Mouse (Mus musculus): ENCODE results near the gene Lrrc59. TPM values are rescaled to one million over a fixed set of nuclear protein-coding genes. Genes with fewer than 3 reads are reported as not detected.

Lrrc59 gene
- total RNA-seq (2021): 10 to 100 TPM; 90.1 to 93.1 TPM
- long read RNA-seq, experiment 1, transcript Lrrc59-201 (7 exons, 2,837 nt): major isoform, 257 of 270 reads
- long read RNA-seq, experiment 1, partial matches to known transcripts: 4 of 270 reads
- long read RNA-seq, experiment 1, other reads (novel, unspliced or antisense): 9 of 270 reads
- long read RNA-seq, experiment 2, transcript Lrrc59-201 (7 exons, 2,837 nt): major isoform, 166 of 179 reads
- long read RNA-seq, experiment 2, partial matches to known transcripts: 5 of 179 reads
- long read RNA-seq, experiment 2, other reads (novel, unspliced or antisense): 8 of 179 reads

- intact Hi-C loops (cut with DNase I): no loop called here
- peak within 1 kb of the TSS; percentile 65 for H3K27ac ChIP-seq
- TF ChIP-seq CTCF (IDR thresholded peaks at IDR 0.05): peak; percentile 99
- DNase-seq (ENCODE audit: extremely low spot score in 1 of 2, low spot score in 2 of 2): peak; percentile 94 to 98
- peak within 1 kb of the TSS; percentile 92 for H3K4me3 ChIP-seq
Observed at GRCm38 (mm10) chr11:94629199-94629883, at the start of gene Lrrc59. Lrrc59 (plus strand) TSS chr11:94629767.

GRCm38 (mm10) chr11:94580111-94580740 lies 49.3 kb upstream of the Lrrc59 start:
- DNase-seq (ENCODE audit: extremely low spot score in 1 of 2, low spot score in 2 of 2): no peak
- Histone ChIP-seq H3K4me3 (no peak overlapping the region), H3K27ac (no peak overlapping the region)
- TF ChIP-seq CTCF (IDR thresholded peaks at IDR 0.05): no peak
- intact Hi-C loops (cut with DNase I): no loop called here

- H3K4me3 ChIP-seq: no peak overlapping the region
- TF ChIP-seq CTCF (IDR thresholded peaks at IDR 0.05): no peak
- no peak overlapping the region for H3K27ac ChIP-seq
- no peak for DNase-seq (ENCODE audit: extremely low spot score in 1 of 2, low spot score in 2 of 2)
- intact Hi-C loops (cut with DNase I): no loop called here
Observed at GRCm38 (mm10) chr11:94585091-94585490, 44.5 kb upstream of the Lrrc59 start.

GRCm38 (mm10) chr11:94587511-94587910 lies 42.1 kb upstream of the Lrrc59 start:
- intact Hi-C loops (cut with DNase I): no loop called here
- Histone ChIP-seq H3K27ac (no peak overlapping the region), H3K4me3 (no peak overlapping the region)
- no peak for DNase-seq (ENCODE audit: extremely low spot score in 1 of 2, low spot score in 2 of 2)
- TF ChIP-seq CTCF (IDR thresholded peaks at IDR 0.05): no peak

GRCm38 (mm10) chr11:94596311-94596852 lies 33.2 kb upstream of the Lrrc59 start:
- intact Hi-C loops (cut with DNase I): no loop called here
- TF ChIP-seq CTCF (IDR thresholded peaks at IDR 0.05): no peak
- no peak overlapping the region for H3K4me3 ChIP-seq
- no peak overlapping the region for H3K27ac ChIP-seq
- no peak for DNase-seq (ENCODE audit: extremely low spot score in 1 of 2, low spot score in 2 of 2)

GRCm38 (mm10) chr11:94597319-94597718 lies 32.2 kb upstream of the Lrrc59 start:
- no peak for DNase-seq (ENCODE audit: extremely low spot score in 1 of 2, low spot score in 2 of 2)
- Histone ChIP-seq H3K4me3 (no peak overlapping the region), H3K27ac (no peak overlapping the region)
- intact Hi-C loops (cut with DNase I): no loop called here
- TF ChIP-seq CTCF (IDR thresholded peaks at IDR 0.05): no peak

GRCm38 (mm10) chr11:94598437-94599120 lies 31.0 kb upstream of the Lrrc59 start:
- DNase-seq (ENCODE audit: extremely low spot score in 1 of 2, low spot score in 2 of 2): no peak
- intact Hi-C loops (cut with DNase I): no loop called here
- H3K27ac ChIP-seq: no peak overlapping the region
- no peak; the same call in 1 of the 2 replicates for TF ChIP-seq CTCF (IDR thresholded peaks at IDR 0.05)
- no peak overlapping the region for H3K4me3 ChIP-seq

- H3K27ac ChIP-seq: no peak overlapping the region
- intact Hi-C loops (cut with DNase I): loop anchor here (5.0 kb wide), 1 partner anchor 33 kb away; the partner anchor contains the start of gene Chad
- H3K4me3 ChIP-seq: no peak overlapping the region
- DNase-seq (ENCODE audit: extremely low spot score in 1 of 2, low spot score in 2 of 2): no peak
- no peak for TF ChIP-seq CTCF (IDR thresholded peaks at IDR 0.05)
Observed at GRCm38 (mm10) chr11:94600447-94600846, 29.1 kb upstream of the Lrrc59 start.

GRCm38 (mm10) chr11:94601321-94602281 lies 28.0 kb upstream of the Lrrc59 start, which contains the start of gene Acsf2:
Acsf2 (minus strand) TSS chr11:94601871.
- intact Hi-C loops (cut with DNase I): loop anchor here (5.0 kb wide), 1 partner anchor 34 kb away; the partner anchor contains the start of gene Chad
- peak within 1 kb of the TSS; percentile 24 for H3K27ac ChIP-seq
- DNase-seq (ENCODE audit: extremely low spot score in 1 of 2, low spot score in 2 of 2): peak; percentile 31 to 56
- peak within 1 kb of the TSS; percentile 43 for H3K4me3 ChIP-seq
- TF ChIP-seq CTCF (IDR thresholded peaks at IDR 0.05): no peak

- Histone ChIP-seq H3K27ac (no peak overlapping the region), H3K4me3 (no peak overlapping the region)
- intact Hi-C loops (cut with DNase I): loop anchor here (5.0 kb wide), 1 partner anchor 35 kb away; the partner anchor contains the start of gene Chad
- no peak for TF ChIP-seq CTCF (IDR thresholded peaks at IDR 0.05)
- no peak for DNase-seq (ENCODE audit: extremely low spot score in 1 of 2, low spot score in 2 of 2)
Observed at GRCm38 (mm10) chr11:94602356-94602955, 27.1 kb upstream of the Lrrc59 start.

All from left cerebral cortex, adult 2 months (tissue).